Mouse (Mus musculus) liver, adult 2 months (tissue): ENCODE data around the gene Spag6. TPM values are rescaled to one million over a fixed set of nuclear protein-coding genes. Genes with fewer than 3 reads are reported as not detected.

Experiments
- DNase-seq: peaks from one replicate; pipeline ENCODE4 v3.0.0-alpha.2; 2011; ENCODE audit warnings: low read depth, low spot score; ENCODE audit errors: extremely low read depth
- H3K27ac ChIP-seq: fragments of 200-500 bp; replicated peaks from 2 replicates; pipeline ENCODE4 v1.5.1; 2012; ENCODE audit warnings: low read depth, mild to moderate bottlenecking, control low read depth, inconsistent platforms, low read length; ENCODE audit not compliant: insufficient read depth
- H3K27me3 ChIP-seq: fragments of 200-500 bp; 2 replicates; pipeline ENCODE4 v1.6.1; 2012; ENCODE audit warnings: mild to moderate bottlenecking, moderate library complexity, low read length, inconsistent platforms; ENCODE audit not compliant: control insufficient read depth, insufficient read depth
- H3K36me3 ChIP-seq: fragments of 200-500 bp; 2 replicates; pipeline ENCODE4 v1.6.1; 2012; ENCODE audit warnings: low read length, inconsistent platforms; ENCODE audit not compliant: control insufficient read depth, insufficient read depth
- H3K4me1 ChIP-seq: fragments of 200-500 bp; 2 replicates; pipeline ENCODE4 v1.6.1; 2011; ENCODE audit warnings: low read length; ENCODE audit not compliant: control insufficient read depth, insufficient read depth
- H3K4me3 ChIP-seq: fragments of 200-500 bp; 2 replicates; pipeline ENCODE4 v1.5.1; 2011; ENCODE audit warnings: low read depth, mild to moderate bottlenecking, control low read depth, low read length, moderate library complexity; ENCODE audit not compliant: insufficient read depth
- H3K79me2 ChIP-seq: fragments of 200-500 bp; 2 replicates; pipeline ENCODE4 v1.6.1; 2012; ENCODE audit warnings: inconsistent platforms, mild to moderate bottlenecking, low read length, moderate library complexity; ENCODE audit not compliant: control insufficient read depth, insufficient read depth
- H3K9ac ChIP-seq: fragments of 200-500 bp; 2 replicates; pipeline ENCODE4 v1.6.1; 2012; ENCODE audit warnings: low read depth, mild to moderate bottlenecking, control low read depth, inconsistent platforms, low read length
- CTCF ChIP-seq: fragments of 200-500 bp; IDR thresholded peaks from 2 replicates; pipeline ENCODE4 v1.5.1; 2011; ENCODE audit warnings: low read depth, low read length, control low read depth
- POLR2A ChIP-seq: fragments of 200-500 bp; IDR thresholded peaks from 2 replicates; pipeline ENCODE4 v1.6.1; 2011; ENCODE audit warnings: low read length, control low read depth; ENCODE audit not compliant: insufficient read depth; ENCODE audit errors: extremely low read depth
- WGBS: fragments of 180-500 bp; shearing (Covaris S2); methylation state at CpG from one replicate; pipeline ENCODE4 v1.1.7; 2018; 5-methylcytosine and 5-hydroxymethylcytosine counted together
- polyA plus RNA-seq: library from polyadenylated mRNA; depleted of rRNA; stranded (reverse); fragments of >200 nt; gene quantifications from 2 replicates; pipeline ENCODE4 v1.2.3, GENCODE M21; 2012
- total RNA-seq: library from RNA; depleted of rRNA; stranded (reverse); fragments of >200 nt; gene quantifications from 2 replicates; pipeline ENCODE4 v1.2.3, GENCODE M21; 2014

The Spag6 gene
- total and polyA plus RNA-seq, 2 experiments: not detected

GRCm38 (mm10) chr2:18724462-18724861 lies 30.6 kb downstream of the Spag6 start:
- TF ChIP-seq POLR2A (no peak), CTCF (no peak)
- 81% methylated on average over 1 of the region's 1 CpGs for WGBS
- DNase-seq: no peak
- H3K36me3 ChIP-seq: no peaks in the 10 kb centered on the region
- H3K27me3 ChIP-seq: no peaks in the 10 kb centered on the region
- no peaks in the 10 kb centered on the region for H3K4me1 ChIP-seq
- no peak overlapping the region for H3K27ac ChIP-seq
- no peak overlapping the region for H3K4me3 ChIP-seq
- H3K9ac ChIP-seq: no peak overlapping the region
- no peaks in the 10 kb centered on the region for H3K79me2 ChIP-seq

- Histone ChIP-seq H3K79me2 (no peaks in the 10 kb centered on the region), H3K27ac (no peak overlapping the region), H3K4me1 (no peaks in the 10 kb centered on the region), H3K27me3 (no peaks in the 10 kb centered on the region), H3K9ac (no peak overlapping the region), H3K36me3 (no peaks in the 10 kb centered on the region), H3K4me3 (no peak overlapping the region)
- 79% methylated on average over 4 of the region's 4 CpGs for WGBS
- no peak for DNase-seq
- TF ChIP-seq POLR2A (no peak), CTCF (no peak)
Measured at GRCm38 (mm10) chr2:18725880-18726279, 32.0 kb downstream of the Spag6 start.

- H3K36me3 ChIP-seq: no peaks in the 10 kb centered on the region
- 61% methylated on average over 9 of the region's 9 CpGs for WGBS
- H3K4me3 ChIP-seq: no peak overlapping the region
- no peak for DNase-seq
- H3K27ac ChIP-seq: no peak overlapping the region
- H3K9ac ChIP-seq: no peak overlapping the region
- no peaks in the 10 kb centered on the region for H3K27me3 ChIP-seq
- no peaks in the 10 kb centered on the region for H3K4me1 ChIP-seq
- H3K79me2 ChIP-seq: no peaks in the 10 kb centered on the region
- TF ChIP-seq POLR2A: no peak
- no peak for TF ChIP-seq CTCF
Measured at GRCm38 (mm10) chr2:18731718-18732117, 37.9 kb downstream of the Spag6 start.

- Histone ChIP-seq H3K27me3 (no peaks in the 10 kb centered on the region; the same call in 1 of the 2 replicates), H3K27ac (no peak overlapping the region), H3K36me3 (no peaks in the 10 kb centered on the region), H3K4me3 (no peak overlapping the region), H3K9ac (no peak overlapping the region), H3K79me2 (no peaks in the 10 kb centered on the region), H3K4me1 (no peaks in the 10 kb centered on the region)
- no peak for DNase-seq
- 37% methylated on average over 5 of the region's 5 CpGs for WGBS
- no peak for TF ChIP-seq CTCF
Measured at GRCm38 (mm10) chr2:18734394-18735127, 40.7 kb downstream of the Spag6 start.

GRCm38 (mm10) chr2:18737040-18737439 lies 43.2 kb downstream of the Spag6 start:
- WGBS: 69% methylated on average over 8 of the region's 8 CpGs
- no peaks in the 10 kb centered on the region for H3K36me3 ChIP-seq
- DNase-seq: no peak
- TF ChIP-seq POLR2A: no peak
- TF ChIP-seq CTCF: no peak
- H3K4me3 ChIP-seq: no peak overlapping the region
- no peak overlapping the region for H3K27ac ChIP-seq
- no peak overlapping the region for H3K9ac ChIP-seq
- H3K79me2 ChIP-seq: no peaks in the 10 kb centered on the region
- H3K27me3 ChIP-seq: no peaks in the 10 kb centered on the region; the same call in 1 of the 2 replicates
- H3K4me1 ChIP-seq: no peaks in the 10 kb centered on the region

- H3K9ac ChIP-seq: no peak overlapping the region
- no peak for TF ChIP-seq POLR2A
- no peak for TF ChIP-seq CTCF
- H3K4me1 ChIP-seq: no peaks in the 10 kb centered on the region
- WGBS: 59% methylated on average over 2 of the region's 2 CpGs
- H3K4me3 ChIP-seq: no peak overlapping the region
- no peaks in the 10 kb centered on the region for H3K79me2 ChIP-seq
- no peaks in the 10 kb centered on the region; the same call in 1 of the 2 replicates for H3K27me3 ChIP-seq
- DNase-seq: no peak
- no peak overlapping the region for H3K27ac ChIP-seq
- H3K36me3 ChIP-seq: no peaks in the 10 kb centered on the region
Measured at GRCm38 (mm10) chr2:18739216-18739615, 45.4 kb downstream of the Spag6 start.
